Mouse (Mus musculus): ENCODE data around the gene Medag.

GRCm38 (mm10) chr5:149451209-149451681, 39.7 kb downstream of the Medag start:
- TF ChIP-seq POLR2A (IDR thresholded peaks at IDR 0.05; ENCODE audit: control insufficient read depth, low read depth, low read length) (no peak), CTCF (IDR thresholded peaks at IDR 0.05; ENCODE audit: control insufficient read depth, insufficient read depth, insufficient replicate concordance, low read depth, low read length) (no peak)
